Mouse (Mus musculus) forebrain, embryonic 11.5 days (tissue): ENCODE results near the gene Rangap1. TPM values are rescaled to one million over a fixed set of nuclear protein-coding genes. Genes with fewer than 3 reads are reported as not detected.

Experiments
- ATAC-seq: fragments of 200-750 bp; cut with Nextera tagmentation; replicated peaks from 2 replicates; pipeline ENCODE4 v1.8.0; 2017; ENCODE audit warnings: moderate TSS enrichment; ENCODE audit not compliant: low FRiP score
- DNase-seq: peaks from one replicate; pipeline ENCODE4 v3.0.0-alpha.2; 2017; ENCODE audit warnings: low spot score
- H3K27ac ChIP-seq: fragments of 300-500 bp; sonication (generic); 2 replicates; pipeline ENCODE4 v1.5.1; 2014; ENCODE audit warnings: low read depth, low read length
- H3K27me3 ChIP-seq: fragments of 300-500 bp; sonication (generic); 2 replicates; pipeline ENCODE4 v1.6.1; 2014; ENCODE audit warnings: mild to moderate bottlenecking, low read length, mixed read lengths; ENCODE audit not compliant: control insufficient read depth, insufficient read depth
- H3K36me3 ChIP-seq: fragments of 300-500 bp; sonication (generic); 2 replicates; pipeline ENCODE4 v1.6.1; 2014; ENCODE audit warnings: mild to moderate bottlenecking, low read length, moderate library complexity, mixed read lengths; ENCODE audit not compliant: control insufficient read depth, insufficient read depth
- H3K4me1 ChIP-seq: fragments of 300-500 bp; sonication (generic); replicated peaks from 2 replicates; pipeline ENCODE4 v1.6.1; 2014; ENCODE audit warnings: low read length, mixed read lengths; ENCODE audit not compliant: control insufficient read depth, insufficient read depth
- H3K4me2 ChIP-seq: fragments of 300-500 bp; sonication (generic); 2 replicates; pipeline ENCODE4 v1.6.1; 2014; ENCODE audit warnings: low read depth, mild to moderate bottlenecking, low read length, moderate library complexity, mixed read lengths; ENCODE audit not compliant: severe bottlenecking
- H3K4me3 ChIP-seq: fragments of 300-500 bp; sonication (generic); 2 replicates; pipeline ENCODE4 v1.5.1; 2014; ENCODE audit warnings: low read depth, low read length
- H3K9ac ChIP-seq: fragments of 300-500 bp; sonication (generic); 2 replicates; pipeline ENCODE4 v1.6.1; 2014; ENCODE audit warnings: low read length
- H3K9me3 ChIP-seq: fragments of 300-500 bp; sonication (generic); 2 replicates; pipeline ENCODE4 v1.6.1; 2016; ENCODE audit warnings: low read length, mixed read lengths; ENCODE audit not compliant: control insufficient read depth
- WGBS: fragments of 180-500 bp; shearing (Covaris S2); extraction: QIAGEN DNeasy Blood & Tissue Kit; methylation state at CpG from one replicate; pipeline ENCODE4 v1.1.7; 2014; 5-methylcytosine and 5-hydroxymethylcytosine counted together
- polyA plus RNA-seq: library from polyadenylated mRNA; unstranded; fragments of >200 nt; fragmentation: Nextera tagmentation; extraction: Ambion mirVana; gene quantifications from 2 replicates; pipeline ENCODE4 v1.2.1, GENCODE M21; 2014

Rangap1 gene
- polyA plus RNA-seq, 1 experiment from 2014 or later, result 172 TPM

- Histone ChIP-seq H3K4me2 (no peak overlapping the region), H3K9me3 (no peaks in the 10 kb centered on the region), H3K4me1 (no peaks in the 10 kb centered on the region), H3K27me3 (no peaks in the 10 kb centered on the region), H3K9ac (no peak overlapping the region), H3K36me3 (peaks cover 16% of the 10 kb centered on the region), H3K27ac (no peak overlapping the region), H3K4me3 (no peak overlapping the region)
- ATAC-seq (no peak), DNase-seq (no peak)
- 84% methylated on average over 20 of the region's 20 CpGs for WGBS
Measured at GRCm38 (mm10) chr15:81772431-81773120, 27.2 kb upstream of the Rangap1 start.

DNA sequence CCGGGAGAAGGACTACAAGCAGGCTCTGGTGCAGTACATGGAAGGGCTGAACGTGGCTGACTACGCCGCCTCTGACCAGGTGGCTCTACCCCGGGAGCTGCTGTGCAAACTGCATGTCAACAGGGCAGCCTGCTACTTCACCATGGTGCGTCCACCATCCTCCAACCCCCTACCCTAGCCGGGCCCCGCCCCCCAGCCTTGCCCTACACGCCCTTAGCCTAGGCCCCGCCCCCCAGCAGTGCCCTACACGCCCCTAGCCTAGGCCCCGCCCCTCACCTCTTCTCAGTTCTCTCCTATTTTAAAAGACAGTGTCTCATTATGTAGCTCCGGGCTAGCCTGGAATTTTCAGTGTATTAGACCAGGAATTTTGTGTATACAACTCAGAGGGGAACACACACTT lies 23.7 kb upstream of the Rangap1 start:
- DNase-seq (peak; percentile 60), ATAC-seq (no peak)
- Histone ChIP-seq H3K4me3 (no peak overlapping the region), H3K27me3 (no peaks in the 10 kb centered on the region), H3K27ac (no peak overlapping the region), H3K36me3 (peaks cover 16% of the 10 kb centered on the region), H3K9ac (no peak overlapping the region), H3K4me1 (no peaks in the 10 kb centered on the region), H3K9me3 (no peaks in the 10 kb centered on the region), H3K4me2 (no peak overlapping the region)
- WGBS, result 68% methylated on average over 13 of the region's 13 CpGs

GRCm38 (mm10) chr15:81766439-81766838 lies 21.1 kb upstream of the Rangap1 start:
- Histone ChIP-seq H3K4me3 (no peak overlapping the region), H3K9ac (no peak overlapping the region), H3K9me3 (no peaks in the 10 kb centered on the region), H3K36me3 (peaks cover 13% of the 10 kb centered on the region), H3K27me3 (no peaks in the 10 kb centered on the region), H3K4me2 (no peak overlapping the region), H3K4me1 (no peaks in the 10 kb centered on the region), H3K27ac (no peak overlapping the region)
- no peak for ATAC-seq
- no peak for DNase-seq
- 91% methylated on average over 5 of the region's 5 CpGs for WGBS

DNA sequence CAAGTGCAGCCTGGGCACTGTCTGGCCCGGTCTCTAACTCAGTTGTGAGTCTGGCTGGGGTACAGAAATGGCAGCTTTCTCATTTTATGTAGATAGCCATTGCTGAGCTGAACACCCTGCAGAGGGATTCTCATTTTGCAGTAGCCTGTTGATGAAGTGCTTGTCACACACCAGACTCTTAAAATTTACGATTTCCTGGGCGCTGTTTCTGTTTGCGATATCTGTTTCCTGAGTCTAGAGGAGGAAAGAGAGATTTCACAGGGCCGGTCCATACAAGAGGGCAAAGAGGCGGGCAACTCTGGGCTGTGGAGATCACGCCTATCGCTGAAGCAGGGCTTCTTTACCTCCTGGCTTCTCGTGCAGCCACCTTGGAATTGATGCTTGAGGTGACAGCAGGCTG lies 20.3 kb upstream of the Rangap1 start:
- Histone ChIP-seq H3K9me3 (no peaks in the 10 kb centered on the region), H3K27me3 (no peaks in the 10 kb centered on the region), H3K27ac (no peak overlapping the region), H3K4me2 (no peak overlapping the region), H3K9ac (no peak overlapping the region), H3K4me1 (no peaks in the 10 kb centered on the region), H3K4me3 (no peak overlapping the region), H3K36me3 (peaks cover 13% of the 10 kb centered on the region)
- WGBS, result 94% methylated on average over 9 of the region's 9 CpGs
- no peak for ATAC-seq
- no peak for DNase-seq

DNA sequence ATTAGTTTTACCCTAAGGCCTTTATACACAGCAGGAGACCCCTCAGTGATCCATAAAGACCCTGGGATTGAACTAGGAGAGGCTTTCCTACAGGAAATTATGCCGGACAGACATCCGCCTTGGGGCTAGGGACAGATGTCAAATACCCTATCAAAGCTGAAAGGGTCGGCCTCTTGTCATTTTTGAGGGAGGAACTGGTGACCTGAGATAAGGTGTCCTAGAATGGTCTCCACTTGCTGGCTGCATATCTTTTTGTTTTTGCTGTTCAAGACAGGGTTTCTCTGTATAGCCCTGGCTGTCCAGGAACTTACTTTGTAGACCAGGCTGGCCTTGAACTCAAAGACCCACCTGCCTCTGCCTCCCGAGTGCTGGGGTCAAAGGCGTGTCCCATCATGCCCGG lies 19.2 kb upstream of the Rangap1 start:
- Histone ChIP-seq H3K4me3 (no peak overlapping the region), H3K27ac (no peak overlapping the region), H3K4me2 (no peak overlapping the region), H3K4me1 (no peaks in the 10 kb centered on the region), H3K36me3 (peaks cover 7% of the 10 kb centered on the region), H3K9ac (no peak overlapping the region), H3K9me3 (no peaks in the 10 kb centered on the region), H3K27me3 (no peaks in the 10 kb centered on the region)
- no peak for ATAC-seq
- no peak for DNase-seq
- 89% methylated on average over 6 of the region's 6 CpGs for WGBS

- no peaks in the 10 kb centered on the region for H3K9me3 ChIP-seq
- H3K4me3 ChIP-seq, result no peak overlapping the region
- H3K36me3 ChIP-seq, result peaks cover 2% of the 10 kb centered on the region; the same call in 1 of the 2 replicates
- no peak overlapping the region for H3K27ac ChIP-seq
- WGBS, result 90% methylated on average over 3 of the region's 3 CpGs
- H3K4me2 ChIP-seq, result no peak overlapping the region
- no peaks in the 10 kb centered on the region for H3K4me1 ChIP-seq
- no peak overlapping the region for H3K9ac ChIP-seq
- DNase-seq, result no peak
- no peak for ATAC-seq
- no peaks in the 10 kb centered on the region for H3K27me3 ChIP-seq
Measured at GRCm38 (mm10) chr15:81761959-81762358, 16.6 kb upstream of the Rangap1 start.

DNA sequence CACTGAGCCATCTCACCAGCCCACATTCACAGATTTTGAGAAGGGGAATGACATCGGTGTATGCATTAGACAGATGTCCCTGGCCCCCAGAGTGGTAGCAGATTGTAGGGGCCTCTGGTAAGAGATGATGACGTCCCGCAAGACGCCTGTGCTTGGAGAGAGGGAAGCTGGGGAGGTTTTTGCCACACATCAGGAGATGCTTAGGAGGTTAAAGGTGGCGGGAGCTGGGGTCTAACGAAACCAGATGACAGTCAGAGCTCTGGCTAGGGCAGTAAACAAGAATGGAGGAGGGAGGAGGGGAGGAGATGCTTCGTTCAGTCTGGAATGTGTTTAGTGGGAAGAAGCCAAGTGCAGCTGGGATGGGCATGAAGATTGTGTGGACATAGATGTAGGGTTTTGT lies 16.1 kb upstream of the Rangap1 start:
- H3K36me3 ChIP-seq, result peaks cover 2% of the 10 kb centered on the region; the same call in 1 of the 2 replicates
- 82% methylated on average over 7 of the region's 7 CpGs for WGBS
- H3K4me1 ChIP-seq, result no peaks in the 10 kb centered on the region
- H3K4me2 ChIP-seq, result no peak overlapping the region
- no peaks in the 10 kb centered on the region for H3K27me3 ChIP-seq
- H3K9ac ChIP-seq, result no peak overlapping the region
- H3K9me3 ChIP-seq, result no peaks in the 10 kb centered on the region
- ATAC-seq (no peak), DNase-seq (no peak)
- H3K4me3 ChIP-seq, result no peak overlapping the region
- no peak overlapping the region for H3K27ac ChIP-seq

DNA sequence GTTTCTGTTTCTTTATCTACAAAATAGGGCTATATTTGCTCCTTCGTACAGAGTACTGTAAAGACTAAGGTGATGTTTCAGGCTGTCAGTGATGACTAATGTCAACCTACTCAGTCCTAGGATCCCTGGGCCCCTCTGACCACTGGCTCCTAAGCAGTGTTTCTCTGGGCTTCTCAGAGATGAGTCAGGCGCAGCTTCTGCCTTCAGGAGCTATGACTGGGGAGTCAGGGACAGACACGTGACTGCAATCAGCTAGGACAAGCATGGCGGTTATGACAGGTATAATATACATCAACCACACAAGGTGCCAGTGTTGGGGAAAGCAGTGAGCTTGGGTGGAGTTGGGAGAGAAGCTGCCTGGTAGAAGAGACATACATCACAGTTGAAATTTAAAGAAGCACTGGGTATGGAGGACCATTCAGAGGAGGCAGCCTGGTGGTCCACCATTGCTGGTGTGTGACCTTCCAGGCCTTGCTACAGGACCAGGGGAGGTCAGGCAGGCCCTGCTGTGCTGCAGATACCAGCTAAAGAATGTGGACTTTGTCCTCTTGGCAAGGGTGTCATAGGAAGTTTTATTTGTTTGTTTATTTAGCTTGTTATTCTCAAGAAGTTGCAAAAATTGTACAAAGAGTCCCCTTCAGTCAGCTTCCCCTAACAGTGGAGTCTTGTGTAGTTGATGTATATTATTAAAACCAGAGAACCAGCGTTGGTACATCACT lies 15.2 kb upstream of the Rangap1 start:
- ATAC-seq, result no peak
- WGBS, result 93% methylated on average over 5 of the region's 5 CpGs

GRCm38 (mm10) chr15:81759542-81759941 lies 14.2 kb upstream of the Rangap1 start:
- DNase-seq (no peak), ATAC-seq (no peak)
- Histone ChIP-seq H3K4me2 (no peak overlapping the region), H3K36me3 (peaks cover 2% of the 10 kb centered on the region; the same call in 1 of the 2 replicates), H3K27ac (no peak overlapping the region), H3K9ac (no peak overlapping the region), H3K9me3 (no peaks in the 10 kb centered on the region), H3K4me3 (no peak overlapping the region), H3K27me3 (no peaks in the 10 kb centered on the region), H3K4me1 (no peaks in the 10 kb centered on the region)
- 97% methylated on average over 3 of the region's 3 CpGs for WGBS

More for the DNA sequence above, 15.2 kb upstream of the Rangap1 start:
- no peaks in the 10 kb centered on the region for H3K27me3 ChIP-seq
- no peak overlapping the region for H3K27ac ChIP-seq
- peaks cover 2% of the 10 kb centered on the region; the same call in 1 of the 2 replicates for H3K36me3 ChIP-seq
- H3K4me1 ChIP-seq, result no peaks in the 10 kb centered on the region
- H3K4me3 ChIP-seq, result no peak overlapping the region
- H3K9ac ChIP-seq, result no peak overlapping the region
- no peak overlapping the region for H3K4me2 ChIP-seq
- DNase-seq, result no peak
- H3K9me3 ChIP-seq, result no peaks in the 10 kb centered on the region
